Mouse (Mus musculus): ENCODE results near the gene Sgk1. TPM values are rescaled to one million over a fixed set of nuclear protein-coding genes. Genes with fewer than 3 reads are reported as not detected.
A peak's percentile ranks its signal among the peaks of the same experiment; 100 is the strongest.

The Sgk1 gene
- total and polyA plus RNA-seq, 2 experiments from 2014 or later: 46.6 to 65.4 TPM

GRCm38 (mm10) chr10:21906894-21907446 is 25.0 kb downstream of the Sgk1 start:
- Histone ChIP-seq H3K4me1 (ENCODE audit: insufficient read depth, low read length) (no peaks in the 10 kb centered on the region), H3K9me3 (ENCODE audit: low read length) (no peaks in the 10 kb centered on the region), H3K9ac (replicated peaks; ENCODE audit: low read length, poor library complexity, severe bottlenecking) (no peak overlapping the region), H3K4me3 (ENCODE audit: low read depth, low read length) (no peak overlapping the region), H3K27ac (ENCODE audit: low read depth, low read length) (no peak overlapping the region), H3K27me3 (ENCODE audit: insufficient read depth, low read length) (no peaks in the 10 kb centered on the region), H3K36me3 (ENCODE audit: insufficient read depth, low read length) (no peaks in the 10 kb centered on the region), H3K4me2 (ENCODE audit: low read depth, low read length, poor library complexity, severe bottlenecking) (no peak overlapping the region)
- DNase-seq (ENCODE audit: low spot score): no peak
- no peak for ATAC-seq (ENCODE audit: low FRiP score)
- 25% methylated on average over 5 of the region's 5 CpGs for WGBS
- TF ChIP-seq CTCF (IDR thresholded peaks at IDR 0.05): no peak

- no peak overlapping the region for H3K9ac ChIP-seq (replicated peaks; ENCODE audit: low read length, poor library complexity, severe bottlenecking)
- no peak overlapping the region for H3K4me2 ChIP-seq (ENCODE audit: low read depth, low read length, poor library complexity, severe bottlenecking)
- TF ChIP-seq CTCF (IDR thresholded peaks at IDR 0.05): no peak
- H3K36me3 ChIP-seq (ENCODE audit: insufficient read depth, low read length): no peaks in the 10 kb centered on the region
- no peaks in the 10 kb centered on the region for H3K9me3 ChIP-seq (ENCODE audit: low read length)
- DNase-seq (ENCODE audit: low spot score) (no peak), ATAC-seq (ENCODE audit: low FRiP score) (no peak)
- H3K27me3 ChIP-seq (ENCODE audit: insufficient read depth, low read length): no peaks in the 10 kb centered on the region
- no peak overlapping the region for H3K27ac ChIP-seq (ENCODE audit: low read depth, low read length)
- no peaks in the 10 kb centered on the region for H3K4me1 ChIP-seq (ENCODE audit: insufficient read depth, low read length)
- H3K4me3 ChIP-seq (ENCODE audit: low read depth, low read length): no peak overlapping the region
- WGBS: 73% methylated on average over 3 of the region's 3 CpGs
These were observed 25.8 kb downstream of the Sgk1 start for GRCm38 (mm10) chr10:21907784-21908183.

- TF ChIP-seq CTCF (IDR thresholded peaks at IDR 0.05): no peak
- Histone ChIP-seq H3K27me3 (ENCODE audit: insufficient read depth, low read length) (no peaks in the 10 kb centered on the region), H3K4me1 (ENCODE audit: insufficient read depth, low read length) (no peaks in the 10 kb centered on the region; the same call in 1 of the 2 replicates), H3K27ac (ENCODE audit: low read depth, low read length) (no peak overlapping the region), H3K4me2 (ENCODE audit: low read depth, low read length, poor library complexity, severe bottlenecking) (no peak overlapping the region), H3K9me3 (ENCODE audit: low read length) (no peaks in the 10 kb centered on the region), H3K9ac (replicated peaks; ENCODE audit: low read length, poor library complexity, severe bottlenecking) (no peak overlapping the region), H3K36me3 (ENCODE audit: insufficient read depth, low read length) (no peaks in the 10 kb centered on the region), H3K4me3 (ENCODE audit: low read depth, low read length) (no peak overlapping the region)
- 93% methylated on average over 1 of the region's 1 CpGs for WGBS
- ATAC-seq (ENCODE audit: low FRiP score) (no peak), DNase-seq (ENCODE audit: low spot score) (no peak)
These were observed 26.7 kb downstream of the Sgk1 start for GRCm38 (mm10) chr10:21908686-21909085.

GRCm38 (mm10) chr10:21910334-21910733 is 28.4 kb downstream of the Sgk1 start:
- 90% methylated on average over 9 of the region's 9 CpGs for WGBS
- Histone ChIP-seq H3K9ac (replicated peaks; ENCODE audit: low read length, poor library complexity, severe bottlenecking) (no peak overlapping the region), H3K27me3 (ENCODE audit: insufficient read depth, low read length) (no peaks in the 10 kb centered on the region), H3K4me1 (ENCODE audit: insufficient read depth, low read length) (no peaks in the 10 kb centered on the region; the same call in 1 of the 2 replicates), H3K4me3 (ENCODE audit: low read depth, low read length) (no peak overlapping the region), H3K36me3 (ENCODE audit: insufficient read depth, low read length) (no peaks in the 10 kb centered on the region), H3K4me2 (ENCODE audit: low read depth, low read length, poor library complexity, severe bottlenecking) (no peak overlapping the region), H3K27ac (ENCODE audit: low read depth, low read length) (no peak overlapping the region), H3K9me3 (ENCODE audit: low read length) (no peaks in the 10 kb centered on the region)
- no peak for TF ChIP-seq CTCF (IDR thresholded peaks at IDR 0.05)
- no peak for DNase-seq (ENCODE audit: low spot score)
- ATAC-seq (ENCODE audit: low FRiP score): no peak

- ATAC-seq (ENCODE audit: low FRiP score) (peak; percentile 26; the same call in 1 of the 2 replicates), DNase-seq (ENCODE audit: low spot score) (no peak)
- Histone ChIP-seq H3K9me3 (ENCODE audit: low read length) (no peaks in the 10 kb centered on the region), H3K9ac (replicated peaks; ENCODE audit: low read length, poor library complexity, severe bottlenecking) (no peak overlapping the region), H3K36me3 (ENCODE audit: insufficient read depth, low read length) (no peaks in the 10 kb centered on the region), H3K27ac (ENCODE audit: low read depth, low read length) (no peak overlapping the region), H3K4me3 (ENCODE audit: low read depth, low read length) (no peak overlapping the region), H3K4me1 (ENCODE audit: insufficient read depth, low read length) (no peaks in the 10 kb centered on the region; the same call in 1 of the 2 replicates), H3K27me3 (ENCODE audit: insufficient read depth, low read length) (no peaks in the 10 kb centered on the region), H3K4me2 (ENCODE audit: low read depth, low read length, poor library complexity, severe bottlenecking) (no peak overlapping the region)
- no peak for TF ChIP-seq CTCF (IDR thresholded peaks at IDR 0.05)
- WGBS: 67% methylated on average over 10 of the region's 10 CpGs
These were observed 29.4 kb downstream of the Sgk1 start for GRCm38 (mm10) chr10:21911303-21911947.

- Histone ChIP-seq H3K36me3 (ENCODE audit: insufficient read depth, low read length) (no peaks in the 10 kb centered on the region), H3K4me3 (ENCODE audit: low read depth, low read length) (no peak overlapping the region), H3K27ac (ENCODE audit: low read depth, low read length) (no peak overlapping the region), H3K4me2 (ENCODE audit: low read depth, low read length, poor library complexity, severe bottlenecking) (no peak overlapping the region), H3K27me3 (ENCODE audit: insufficient read depth, low read length) (no peaks in the 10 kb centered on the region), H3K4me1 (ENCODE audit: insufficient read depth, low read length) (no peaks in the 10 kb centered on the region; the same call in 1 of the 2 replicates), H3K9me3 (ENCODE audit: low read length) (no peaks in the 10 kb centered on the region), H3K9ac (replicated peaks; ENCODE audit: low read length, poor library complexity, severe bottlenecking) (no peak overlapping the region)
- DNase-seq (ENCODE audit: low spot score) (no peak), ATAC-seq (ENCODE audit: low FRiP score) (no peak)
- no peak for TF ChIP-seq CTCF (IDR thresholded peaks at IDR 0.05)
- 3% methylated on average over 1 of the region's 1 CpGs for WGBS
These were observed 32.8 kb downstream of the Sgk1 start for GRCm38 (mm10) chr10:21914751-21915150.

Data from midbrain, postnatal 0 days (tissue).